Mouse (Mus musculus): ENCODE data around the gene Dhrs3.
A peak's percentile ranks its signal among the peaks of the same experiment; 100 is the strongest.

Dhrs3 gene

DNA sequence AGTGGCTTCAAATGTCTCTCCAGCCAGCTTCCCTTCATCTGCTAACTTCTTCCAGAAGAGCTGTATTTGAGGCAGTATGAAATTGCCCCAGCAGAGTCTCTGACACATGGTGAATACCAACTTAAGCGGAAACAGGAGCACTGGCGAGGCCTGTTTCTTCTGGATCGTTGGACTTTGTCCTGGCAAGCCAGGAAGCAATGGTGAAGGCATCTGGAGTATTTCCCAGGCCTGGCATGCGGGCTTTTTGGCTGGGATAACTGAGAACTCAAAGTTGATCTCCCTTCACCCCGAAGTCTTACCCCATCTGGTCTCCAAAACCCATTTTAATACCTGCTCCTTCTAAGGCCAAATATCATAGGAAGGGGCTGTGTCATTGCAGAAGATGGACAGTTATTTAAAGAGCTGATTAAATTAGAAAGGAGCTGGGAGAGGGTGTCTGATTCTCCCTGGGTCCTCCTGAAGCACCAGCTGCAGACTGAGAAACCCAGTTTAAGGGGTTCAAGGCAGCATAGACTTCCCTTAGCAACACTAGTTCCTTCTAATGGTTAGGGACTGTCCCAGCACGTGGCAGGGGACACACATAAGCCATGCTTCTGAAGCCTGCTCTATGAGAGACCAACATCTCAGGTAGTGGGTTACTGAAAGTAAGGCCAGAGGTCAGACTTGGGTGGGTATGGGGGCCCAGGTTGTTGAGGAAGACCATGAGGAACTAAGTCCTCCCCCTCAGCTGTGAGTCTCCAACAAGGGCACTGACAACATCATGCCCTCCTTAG lies 80.5 kb downstream of the Dhrs3 start:
- peak in 1 of 2 experiments; percentile 44 for DNase-seq (ENCODE audit: low spot score in 2 of 2)

DNA sequence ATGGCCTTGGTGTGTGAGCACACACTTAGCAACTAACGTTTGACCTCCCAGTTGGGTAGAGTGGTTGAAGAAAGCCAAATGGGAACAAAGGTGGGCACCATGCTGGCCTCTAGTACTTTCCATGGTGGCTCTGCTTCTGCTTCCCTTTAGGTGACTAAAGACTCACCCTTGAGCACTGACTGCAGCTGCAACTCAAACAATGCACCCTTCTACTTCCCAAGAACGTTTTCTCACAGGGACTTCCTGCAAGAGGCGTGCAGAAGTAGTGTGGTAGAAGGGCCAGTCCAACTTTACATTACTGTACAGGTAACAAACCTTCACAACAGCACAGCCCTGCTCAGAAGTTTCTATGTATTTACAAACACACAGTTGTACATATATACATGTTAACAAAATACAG lies 81.8 kb downstream of the Dhrs3 start:
- DNase-seq (ENCODE audit: low spot score in 2 of 2) = no peak

DNA sequence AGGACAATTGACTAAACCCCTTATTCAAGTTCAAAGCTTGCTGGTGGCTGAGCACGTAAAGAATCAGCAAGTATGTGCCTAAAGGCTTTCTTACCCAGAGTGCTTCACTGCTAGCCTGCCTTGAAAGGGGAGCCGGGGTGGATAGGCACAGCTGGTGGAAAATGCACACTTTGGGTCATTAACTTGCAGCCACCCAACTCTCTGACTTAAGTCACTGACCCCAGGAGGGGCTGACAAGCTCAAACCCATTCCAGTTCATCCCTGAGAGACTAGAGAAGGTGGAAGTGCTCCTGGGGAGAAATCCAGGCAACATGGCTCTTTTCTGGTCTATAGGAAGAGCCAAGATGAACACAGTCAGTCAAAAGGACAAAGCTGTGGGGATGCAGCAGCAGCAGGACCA lies 82.9 kb downstream of the Dhrs3 start:
- no peak for DNase-seq (ENCODE audit: low spot score in 2 of 2)

DNA sequence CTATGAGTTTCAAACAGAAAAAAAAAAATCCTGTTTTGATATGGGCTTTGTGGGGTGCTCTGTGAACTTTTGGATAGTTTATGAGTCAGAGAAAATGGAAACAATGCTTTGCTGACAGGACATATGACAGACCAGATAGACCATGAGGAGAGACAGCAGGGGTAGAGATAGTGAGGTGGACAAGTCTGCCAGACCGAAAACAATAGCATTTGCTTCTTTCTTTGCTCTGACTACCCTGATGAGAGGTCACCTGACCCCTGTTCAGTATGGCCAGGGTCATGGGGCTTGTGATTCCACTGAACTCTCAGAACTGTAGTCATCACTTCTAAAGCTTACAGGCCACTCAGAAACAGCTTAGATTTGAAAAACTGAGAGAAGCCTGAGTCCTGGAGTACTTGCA lies 84.4 kb downstream of the Dhrs3 start:
- no peak for DNase-seq (ENCODE audit: low spot score in 2 of 2)
